Mouse (Mus musculus) lung, postnatal 0 days (tissue): ENCODE measurements around the gene Msmb.

Source experiments
- CTCF ChIP-seq: IDR thresholded peaks from 2 replicates; pipeline ENCODE4 v1.5.1; 2016; ENCODE audit warnings: antibody characterized with exemption, mild to moderate bottlenecking
- EP300 ChIP-seq: IDR thresholded peaks from 2 replicates; pipeline ENCODE4 v1.6.1; 2016; ENCODE audit warnings: antibody characterized with exemption, mild to moderate bottlenecking, control low read depth

GRCm38 (mm10) chr14:32201354-32201753, 59.5 kb downstream of the Msmb start:
- TF ChIP-seq CTCF (no peak), EP300 (no peak)
